Mouse (Mus musculus) urinary bladder, postnatal 14 days (tissue): ENCODE measurements around the gene Rai1.

Experiments used
- DNase-seq: peaks from one replicate; pipeline ENCODE4 v3.0.0; 2021; ENCODE audit warnings: low spot score

Rai1 gene

GRCm38 (mm10) chr11:60127863-60128512 lies 23.2 kb downstream of the Rai1 start:
- DNase-seq, result no peak

- no peak for DNase-seq
These were observed 25.7 kb downstream of the Rai1 start for GRCm38 (mm10) chr11:60130516-60130915.

DNA sequence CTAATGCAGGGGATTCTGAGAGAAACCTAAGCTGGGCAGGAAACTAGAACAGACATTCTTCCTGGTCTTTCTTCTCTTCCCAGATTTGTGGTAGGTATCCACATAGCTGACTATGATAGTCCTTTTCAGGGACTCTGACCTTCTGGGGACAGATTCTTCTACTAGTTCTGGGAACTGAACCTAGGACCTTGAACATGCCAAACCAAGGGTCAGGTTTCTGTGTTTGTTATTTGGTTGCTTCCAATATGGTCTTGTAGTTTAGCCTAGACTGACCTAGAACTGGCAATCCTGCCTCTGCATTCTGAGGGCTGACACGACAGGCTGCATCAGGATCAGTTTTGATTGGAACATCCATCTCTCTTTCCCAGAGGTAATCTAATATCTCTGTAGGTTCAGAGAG lies 27.2 kb downstream of the Rai1 start:
- no peak for DNase-seq

DNA sequence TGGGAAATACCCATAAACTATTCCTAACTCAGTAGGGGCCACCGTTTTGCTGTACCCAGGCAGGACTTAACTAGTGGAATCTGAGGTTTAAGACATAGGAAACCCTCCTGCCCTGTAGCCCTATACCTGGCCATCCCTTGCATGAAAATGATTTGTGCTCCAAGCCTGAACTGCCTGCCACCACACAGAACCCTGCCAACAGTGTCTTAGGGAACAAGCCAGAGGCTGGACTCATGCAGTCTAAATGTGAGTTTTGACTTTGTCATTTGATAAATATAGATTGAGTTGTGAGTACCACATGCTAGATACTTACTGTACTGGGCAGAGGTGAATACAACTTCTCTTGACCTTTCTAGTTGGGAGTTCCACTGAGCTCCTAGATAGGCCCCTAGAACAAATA lies 31.7 kb downstream of the Rai1 start:
- no peak for DNase-seq

DNA sequence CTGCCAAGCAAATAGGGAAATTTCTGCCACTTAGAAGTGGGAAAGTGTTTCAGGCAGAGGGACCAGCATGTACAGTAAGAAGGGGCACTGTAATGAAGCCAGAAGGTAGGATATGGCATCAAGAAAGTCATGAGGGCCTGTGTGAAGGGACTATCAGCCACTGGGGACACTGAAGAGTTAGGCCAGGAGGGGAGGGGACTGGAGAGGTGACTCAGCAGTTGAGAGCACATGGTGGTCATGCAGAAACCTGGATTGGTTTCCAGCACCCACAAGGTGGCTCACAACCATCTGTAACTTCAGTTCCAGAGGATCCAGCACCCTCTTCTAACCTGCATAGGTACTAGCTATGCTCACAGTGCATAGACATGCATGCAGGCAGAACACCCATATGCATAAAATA lies 32.4 kb downstream of the Rai1 start:
- no peak for DNase-seq

- DNase-seq, result peak; percentile 34
These were observed 34.4 kb downstream of the Rai1 start for GRCm38 (mm10) chr11:60139141-60139733.

DNA sequence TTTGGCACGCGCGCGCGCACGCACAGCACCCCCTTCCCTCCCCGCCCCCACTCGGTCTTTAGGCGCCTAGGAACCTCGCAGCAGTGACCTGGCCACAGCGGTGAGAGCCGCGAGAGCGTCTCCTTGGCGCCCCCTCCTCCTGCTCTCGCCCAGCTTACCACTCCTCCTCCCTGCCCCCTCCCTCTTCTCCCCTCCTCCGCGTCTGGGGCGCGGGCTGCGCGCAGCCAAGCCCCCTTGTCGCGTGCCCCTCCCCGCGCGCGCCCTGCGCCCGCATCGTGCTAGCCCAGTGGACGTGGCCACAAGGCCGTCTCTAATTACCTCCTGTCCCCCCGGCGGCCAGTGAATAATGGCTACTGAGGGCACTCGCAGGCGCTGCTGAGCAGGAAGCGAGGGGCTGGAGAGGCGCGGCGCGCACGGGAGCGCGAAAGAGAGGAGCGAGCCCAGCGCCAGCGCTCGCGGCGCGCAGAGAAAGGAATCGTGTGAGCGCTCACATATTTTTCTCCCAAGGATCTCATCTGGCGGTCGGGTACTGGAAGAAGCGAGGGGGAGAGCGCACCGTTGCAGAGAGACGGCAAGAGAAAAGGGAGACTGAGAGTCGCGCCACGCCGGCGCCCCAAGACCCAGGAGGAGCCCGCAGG lies 35.0 kb downstream of the Rai1 start:
- DNase-seq, result peak; percentile 58

GRCm38 (mm10) chr11:60140586-60141284 lies 35.9 kb downstream of the Rai1 start:
- no peak for DNase-seq

GRCm38 (mm10) chr11:60141285-60141608 lies 36.4 kb downstream of the Rai1 start:
- no peak for DNase-seq

DNA sequence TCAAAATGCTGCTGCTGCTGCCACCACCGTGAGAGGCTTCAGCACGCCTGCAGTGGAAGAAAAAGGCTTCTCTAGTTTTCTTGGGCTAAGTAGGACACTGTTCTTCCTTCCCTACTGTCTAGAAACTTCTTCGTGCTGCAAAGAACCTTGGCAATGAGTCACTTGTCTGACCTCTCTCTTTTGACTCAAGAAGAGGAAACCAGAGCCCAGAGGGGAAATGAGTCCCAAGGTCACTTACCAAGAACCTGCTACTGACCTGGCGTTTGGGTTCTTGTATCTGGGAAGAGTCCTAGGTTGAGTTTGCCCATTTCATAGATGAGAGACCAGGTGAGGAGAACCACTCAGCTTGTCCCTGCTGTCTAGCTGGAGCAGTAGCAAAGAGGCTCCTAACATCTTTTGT lies 38.3 kb downstream of the Rai1 start:
- no peak for DNase-seq

DNA sequence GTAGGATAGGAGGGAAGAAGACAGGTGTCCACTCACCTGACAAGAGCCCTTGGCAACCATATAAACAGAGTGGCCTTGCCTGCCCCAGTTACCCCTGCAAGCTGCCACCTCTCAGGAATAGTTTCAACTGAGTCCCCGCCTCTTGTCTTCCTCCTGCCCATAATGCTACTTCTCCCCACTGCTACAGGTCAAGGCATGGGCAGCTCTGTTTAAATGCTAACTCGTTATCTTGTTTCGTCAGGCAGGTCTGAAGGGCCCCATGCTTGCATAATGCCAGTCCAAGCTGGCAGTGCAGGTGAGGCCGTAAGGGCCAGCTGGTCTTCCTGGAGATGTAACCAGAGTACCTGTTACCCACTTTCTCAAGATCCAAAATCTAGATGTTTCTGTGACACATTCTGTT lies 41.4 kb downstream of the Rai1 start:
- DNase-seq, result peak; percentile 33

DNA sequence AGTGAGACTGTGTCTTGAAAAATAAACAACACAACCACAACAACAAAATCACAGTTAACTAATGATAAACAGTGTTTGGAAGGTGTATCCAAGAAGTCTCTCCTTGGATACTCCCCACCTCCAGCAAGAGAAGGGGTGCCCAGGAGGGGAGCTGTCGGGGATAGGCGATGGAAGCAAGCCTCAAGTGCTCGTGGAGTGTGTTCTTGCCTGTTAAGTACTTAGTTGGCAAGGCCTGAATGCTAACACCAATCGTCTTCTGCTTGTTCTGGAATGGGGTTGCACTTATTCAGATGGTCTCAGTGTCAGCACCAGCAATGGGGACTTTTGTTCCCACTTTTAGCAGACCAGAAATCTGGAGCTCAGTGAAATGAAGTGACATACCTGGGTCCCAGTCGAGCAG lies 43.8 kb downstream of the Rai1 start:
- no peak for DNase-seq

DNA sequence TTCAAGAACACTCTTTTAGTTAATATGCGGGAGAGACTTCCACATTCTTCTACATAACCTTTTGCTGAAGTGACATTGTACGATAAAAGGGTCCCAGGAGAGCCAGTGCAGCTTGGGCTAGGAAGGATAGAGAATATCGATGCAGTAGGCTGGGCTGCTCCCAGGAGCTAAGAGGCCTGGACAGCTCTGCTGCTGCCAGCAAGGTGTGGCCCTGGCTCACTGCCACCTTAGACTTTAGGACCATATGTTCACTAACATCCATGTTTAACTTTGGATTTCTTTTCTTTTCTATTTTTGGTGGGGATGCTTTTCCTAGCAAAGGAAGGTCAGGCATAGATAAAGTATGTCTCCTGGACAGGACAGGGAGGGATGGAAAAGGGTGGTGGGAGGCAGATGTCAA lies 44.3 kb downstream of the Rai1 start:
- no peak for DNase-seq

DNA sequence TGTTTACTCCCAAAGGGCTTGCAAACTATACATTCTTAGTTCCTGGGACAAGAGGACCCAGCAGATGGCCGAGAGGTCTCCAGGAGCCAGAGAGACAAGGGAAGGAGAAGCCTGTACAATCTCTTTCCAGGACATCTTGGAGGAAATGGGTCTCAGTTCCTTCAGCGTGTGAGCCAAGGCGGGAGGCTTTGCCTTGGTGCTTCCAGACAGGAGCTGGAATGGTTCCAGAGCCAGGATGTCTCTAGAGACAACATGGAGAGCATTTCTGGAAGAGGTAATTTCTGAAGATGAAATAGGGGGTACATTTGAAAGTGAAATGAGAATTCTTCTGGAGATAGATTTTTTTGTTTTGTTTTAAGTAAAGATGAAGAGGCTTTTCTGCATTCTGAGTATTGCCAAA lies 45.9 kb downstream of the Rai1 start:
- no peak for DNase-seq

DNA sequence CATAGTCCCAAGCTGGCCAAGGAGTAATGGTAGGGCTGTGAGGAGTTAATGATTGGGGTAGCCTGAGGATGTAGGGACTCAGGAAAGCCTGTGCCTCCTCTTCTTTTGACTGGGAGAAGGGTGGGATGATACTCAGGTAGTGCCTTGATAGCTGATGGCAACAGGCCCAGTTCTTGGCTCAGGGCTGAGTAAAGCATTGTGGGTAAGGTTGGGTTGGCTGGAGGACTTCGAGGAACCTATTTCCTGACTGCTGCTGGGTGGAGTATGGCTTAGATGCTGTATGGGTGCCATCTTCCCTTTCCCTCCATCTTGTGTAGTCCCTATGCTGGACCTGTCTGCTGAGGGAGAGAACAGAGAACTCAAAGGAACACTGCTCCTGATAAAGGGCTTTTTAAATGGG lies 47.5 kb downstream of the Rai1 start:
- no peak for DNase-seq

DNA sequence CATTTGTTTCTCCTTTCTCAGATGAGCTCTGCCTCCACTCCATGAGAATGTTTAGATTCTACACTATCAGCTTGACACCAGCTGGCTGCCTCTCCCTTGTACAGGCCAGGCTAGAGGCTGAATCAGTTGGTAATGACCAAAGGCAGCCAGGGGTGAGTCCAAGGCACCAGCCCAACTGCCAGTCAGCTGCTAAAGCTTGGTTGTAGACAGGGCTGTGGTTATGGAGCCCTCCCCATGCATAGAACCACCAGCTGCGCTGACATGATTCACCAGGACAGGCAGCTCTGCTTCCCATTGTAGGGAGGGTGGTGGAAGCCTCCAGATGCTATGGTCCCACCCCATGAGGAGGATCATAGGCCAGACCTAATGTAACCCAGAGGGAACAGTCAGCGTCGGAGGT lies 49.1 kb downstream of the Rai1 start:
- DNase-seq, result no peak

DNA sequence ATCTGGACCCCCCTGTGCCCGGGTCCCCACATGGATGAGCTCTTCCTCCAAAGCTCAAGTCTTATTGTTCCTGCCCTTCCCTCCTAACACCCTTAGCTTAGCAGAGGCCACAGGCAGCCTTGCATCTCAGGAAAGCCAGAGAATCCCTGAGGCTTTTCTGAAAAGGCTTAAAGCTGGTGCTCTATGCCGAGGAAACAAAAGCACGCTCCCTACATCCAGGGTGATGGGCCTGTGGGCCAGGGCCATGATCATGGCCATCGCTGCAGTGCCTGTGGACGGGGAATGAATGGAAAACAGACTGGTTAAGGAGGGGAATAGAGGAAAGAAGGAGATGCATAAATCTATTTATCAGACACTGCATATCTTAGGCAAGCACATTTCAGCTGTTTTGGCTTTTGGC lies 50.9 kb downstream of the Rai1 start:
- DNase-seq, result no peak

GRCm38 (mm10) chr11:60158271-60158670 lies 53.5 kb downstream of the Rai1 start:
- DNase-seq, result no peak

- DNase-seq, result no peak
These were observed 55.1 kb downstream of the Rai1 start for GRCm38 (mm10) chr11:60159955-60160354.

DNA sequence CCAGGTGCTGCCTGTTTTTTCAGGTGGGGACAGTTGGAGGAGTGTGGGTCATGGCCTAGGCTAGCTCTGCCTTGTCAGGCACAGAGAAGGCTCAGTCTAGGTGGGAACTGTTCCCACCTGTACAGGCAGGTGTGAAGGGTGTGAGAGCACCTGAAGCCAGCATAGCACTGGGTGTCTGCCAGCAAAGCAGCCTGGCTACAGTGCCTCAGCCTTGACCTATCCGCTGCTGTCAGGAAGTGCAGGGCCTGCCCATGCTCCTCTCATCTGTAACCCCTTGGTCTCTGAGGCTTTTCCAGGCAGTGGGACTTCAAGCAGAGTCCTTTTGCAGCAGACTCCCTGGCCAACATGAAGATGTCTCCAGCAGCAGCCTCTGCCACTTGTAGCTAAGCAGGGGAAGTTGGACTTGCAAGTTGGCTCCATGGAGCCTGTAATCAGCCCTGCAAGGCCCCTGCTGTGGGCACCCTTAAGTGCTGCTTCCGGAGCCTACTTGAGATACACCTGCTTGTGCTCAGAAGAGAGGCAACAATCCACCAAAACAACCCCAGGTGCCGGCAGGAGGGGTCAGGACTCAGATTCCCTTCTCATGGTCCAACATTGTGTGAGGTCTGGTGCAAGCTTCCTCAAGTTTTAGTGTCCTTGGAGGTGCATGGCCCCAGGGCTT lies 55.8 kb downstream of the Rai1 start:
- no peak for DNase-seq

GRCm38 (mm10) chr11:60161146-60161874 lies 56.5 kb downstream of the Rai1 start:
- no peak for DNase-seq

DNA sequence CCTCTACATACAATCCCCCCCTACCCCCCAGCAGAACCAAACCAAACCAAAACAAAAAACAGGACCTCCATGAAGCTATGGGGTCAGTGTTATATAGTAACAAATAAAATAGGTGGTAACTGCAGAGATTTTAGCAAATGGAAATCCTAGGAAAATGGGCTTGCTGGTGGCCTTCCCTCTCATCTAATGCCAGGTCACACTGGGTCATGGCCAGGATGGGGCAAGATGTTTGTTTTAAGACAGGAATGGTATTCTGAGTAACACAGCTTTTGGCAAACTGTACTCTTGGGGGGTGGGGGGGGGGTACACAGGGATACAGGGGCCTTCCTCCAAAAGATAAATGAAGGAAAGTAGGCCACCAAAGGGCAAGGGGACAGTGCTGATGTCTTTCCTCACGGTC lies 57.7 kb downstream of the Rai1 start:
- no peak for DNase-seq
